ENCODE assay signal across 9 mouse cellular contexts in genomic region chr13:43018863-43019262, GRCm38 (mm10).
"Had no signal": no experiment of that assay in that cellular context is flagged by ENCODE, and none has a peak within 500 bp of the region (broad histone marks: within the 10 kb centered on the region; RNA-seq: fewer than 3 reads in every experiment).

No protein-coding gene starts in this region.

- DNase-seq: left cerebral cortex, postnatal 4 days; lung, adult 2 months; lung, postnatal 36 days; right cerebral cortex, postnatal 4 days; spleen, adult 18-20 months; thymus, adult 18-20 months; thymus, postnatal 14 days had no signal

- ATAC-seq: lung, postnatal 0 days; midbrain, embryonic 13.5 days had no signal
